Mouse (Mus musculus) heart, embryonic 14.5 days (tissue): Measurements from ENCODE around the gene Tmod2. TPM values are rescaled to one million over a fixed set of nuclear protein-coding genes. Genes with fewer than 3 reads are reported as not detected.

Experiments used
- ATAC-seq: fragments of 200-750 bp; cut with Nextera tagmentation; 2 replicates; pipeline ENCODE4 v1.8.0; 2017; ENCODE audit warnings: low read depth, moderate TSS enrichment; ENCODE audit not compliant: insufficient number of reproducible peaks, insufficient read depth, low FRiP score
- H3K27ac ChIP-seq, 2 experiments: fragments of 200-500 bp in 1 of 2; fragments of 300-500 bp in 1 of 2; sonication (generic) in 1 of 2; replicated peaks in 1 of 2; 2 replicates each; pipeline ENCODE4 v1.5.1; 2012 to 2014; ENCODE audit warnings: low read depth in 2 of 2, low read length in 2 of 2, control low read depth in 1 of 2, mild to moderate bottlenecking in 1 of 2, mixed read lengths in 1 of 2; ENCODE audit not compliant: control insufficient read depth in 1 of 2, insufficient read depth in 1 of 2
- H3K27me3 ChIP-seq: fragments of 300-500 bp; sonication (generic); 2 replicates; pipeline ENCODE4 v1.6.1; 2014; ENCODE audit warnings: mild to moderate bottlenecking, low read length, control low read depth; ENCODE audit not compliant: control insufficient read depth, insufficient read depth
- H3K36me3 ChIP-seq: fragments of 300-500 bp; sonication (generic); 2 replicates; pipeline ENCODE4 v1.6.1; 2014; ENCODE audit warnings: mild to moderate bottlenecking, control low read depth, low read length, mixed read lengths; ENCODE audit not compliant: control insufficient read depth, insufficient read depth
- H3K4me1 ChIP-seq, 2 experiments: fragments of 200-500 bp in 1 of 2; fragments of 300-500 bp in 1 of 2; sonication (generic) in 1 of 2; 2 replicates each; pipeline ENCODE4 v1.6.1; 2012 to 2014; ENCODE audit warnings: low read length in 2 of 2, control low read depth in 1 of 2, mixed read lengths in 1 of 2; ENCODE audit not compliant: control insufficient read depth in 2 of 2, insufficient read depth in 2 of 2
- H3K4me2 ChIP-seq: fragments of 300-500 bp; sonication (generic); 2 replicates; pipeline ENCODE4 v1.6.1; 2014; ENCODE audit warnings: mild to moderate bottlenecking, low read length
- H3K4me3 ChIP-seq, 2 experiments: fragments of 200-500 bp in 1 of 2; fragments of 300-500 bp in 1 of 2; sonication (generic) in 1 of 2; 2 replicates each; pipeline ENCODE4 v1.5.1; 2012 to 2014; ENCODE audit warnings: low read length in 2 of 2, mild to moderate bottlenecking in 2 of 2, control low read depth in 1 of 2, low read depth in 1 of 2, moderate library complexity in 1 of 2; ENCODE audit not compliant: control insufficient read depth in 1 of 2, insufficient read depth in 1 of 2
- H3K9ac ChIP-seq: fragments of 300-500 bp; sonication (generic); 2 replicates; pipeline ENCODE4 v1.6.1; 2014; ENCODE audit warnings: mild to moderate bottlenecking, low read length
- H3K9me3 ChIP-seq: fragments of 300-500 bp; sonication (generic); 2 replicates; pipeline ENCODE4 v1.6.1; 2016; ENCODE audit warnings: low read length, control low read depth; ENCODE audit not compliant: control insufficient read depth
- WGBS: fragments of 180-500 bp; shearing (Covaris S2); extraction: QIAGEN DNeasy Blood & Tissue Kit; methylation state at CpG from one replicate; pipeline ENCODE4 v1.1.7; 2014; 5-methylcytosine and 5-hydroxymethylcytosine counted together
- polyA plus RNA-seq: library from polyadenylated mRNA; unstranded; fragments of >200 nt; fragmentation: Nextera tagmentation; extraction: Ambion mirVana; gene quantifications from 2 replicates; pipeline ENCODE4 v1.2.1, GENCODE M21; 2014

The Tmod2 gene
- polyA plus RNA-seq, 1 experiment from 2014 or later = 4.1 TPM

- H3K9me3 ChIP-seq = no peaks in the 10 kb centered on the region
- no peak overlapping the region for H3K9ac ChIP-seq
- H3K4me1 ChIP-seq = peaks cover 2 to 11% of the 10 kb centered on the region in 2 experiments; a peak in 3 of 4 replicates
Observed at GRCm38 (mm10) chr9:75560353-75560752, 50.8 kb downstream of the Tmod2 start.

GRCm38 (mm10) chr9:75559512-75560012, 51.6 kb downstream of the Tmod2 start, which contains the start of gene Tmod3:
TSS of gene Tmod3 (minus strand) at chr9:75559657.
- peaks cover 2 to 11% of the 10 kb centered on the region in 2 experiments; a peak in 3 of 4 replicates for H3K4me1 ChIP-seq
- WGBS = 2% methylated on average over 21 of the region's 21 CpGs
- H3K9ac ChIP-seq = peak within 1 kb of the TSS; percentile 86
- peak within 1 kb of the TSS; percentile 64 to 85 for H3K4me3 ChIP-seq
- H3K9me3 ChIP-seq = no peaks in the 10 kb centered on the region
- no peaks in the 10 kb centered on the region for H3K27me3 ChIP-seq
- no peaks in the 10 kb centered on the region for H3K36me3 ChIP-seq
- ATAC-seq = peak; percentile 92
- H3K27ac ChIP-seq = peak within 1 kb of the TSS; percentile 89
- H3K4me2 ChIP-seq = peak within 1 kb of the TSS; percentile 75

More at GRCm38 (mm10) chr9:75560353-75560752, 50.8 kb downstream of the Tmod2 start:
- H3K4me3 ChIP-seq = no peak overlapping the region
- no peak overlapping the region for H3K4me2 ChIP-seq
- no peaks in the 10 kb centered on the region for H3K36me3 ChIP-seq
- no peak overlapping the region for H3K27ac ChIP-seq
- no peak for ATAC-seq
- no peaks in the 10 kb centered on the region for H3K27me3 ChIP-seq

- WGBS = under 1% methylated on average over 47 of the region's 47 CpGs
Observed at GRCm38 (mm10) chr9:75558812-75559511, 52.2 kb downstream of the Tmod2 start.

GRCm38 (mm10) chr9:75558360-75558759, 52.8 kb downstream of the Tmod2 start:
- Histone ChIP-seq H3K4me2 (peak overlapping the region; percentile 75), H3K4me1 (peaks cover 2 to 11% of the 10 kb centered on the region in 2 experiments; a peak in 3 of 4 replicates), H3K9ac (peak overlapping the region; percentile 86), H3K36me3 (no peaks in the 10 kb centered on the region), H3K4me3 (peak overlapping the region; percentile 64 to 85), H3K27me3 (no peaks in the 10 kb centered on the region), H3K27ac (peak overlapping the region in 1 of 2 experiments; percentile 89; a peak in 2 of 4 replicates), H3K9me3 (no peaks in the 10 kb centered on the region)
- 22% methylated on average over 3 of the region's 3 CpGs for WGBS
- no peak for ATAC-seq

More at GRCm38 (mm10) chr9:75558812-75559511, 52.2 kb downstream of the Tmod2 start:
- no peaks in the 10 kb centered on the region for H3K9me3 ChIP-seq
- H3K4me3 ChIP-seq = peak overlapping the region; percentile 64 to 85
- no peaks in the 10 kb centered on the region for H3K27me3 ChIP-seq
- no peaks in the 10 kb centered on the region for H3K36me3 ChIP-seq
- H3K4me1 ChIP-seq = peaks cover 2 to 11% of the 10 kb centered on the region in 2 experiments; a peak in 3 of 4 replicates
- peak overlapping the region; percentile 86 for H3K9ac ChIP-seq
- H3K27ac ChIP-seq = peak overlapping the region; percentile 89
- peak; percentile 86 for ATAC-seq
- peak overlapping the region; percentile 75 for H3K4me2 ChIP-seq

- Histone ChIP-seq H3K4me2 (no peak overlapping the region), H3K4me1 (peaks cover 4 to 11% of the 10 kb centered on the region in 2 experiments; a peak in 3 of 4 replicates), H3K9me3 (peaks cover 9% of the 10 kb centered on the region), H3K27ac (no peak overlapping the region), H3K27me3 (no peaks in the 10 kb centered on the region), H3K4me3 (no peak overlapping the region), H3K9ac (no peak overlapping the region), H3K36me3 (no peaks in the 10 kb centered on the region)
- no peak for ATAC-seq
- WGBS = 71% methylated on average over 4 of the region's 4 CpGs
Observed at GRCm38 (mm10) chr9:75553719-75554118, 57.4 kb downstream of the Tmod2 start.

GRCm38 (mm10) chr9:75551342-75551741, 59.8 kb downstream of the Tmod2 start:
- H3K27ac ChIP-seq = peak overlapping the region in 1 of 2 experiments; percentile 14; a peak in 1 of 4 replicates
- peaks cover 7 to 8% of the 10 kb centered on the region in 2 experiments; a peak in 3 of 4 replicates for H3K4me1 ChIP-seq
- H3K4me3 ChIP-seq = no peak overlapping the region
- no peak overlapping the region for H3K4me2 ChIP-seq
- no peaks in the 10 kb centered on the region for H3K27me3 ChIP-seq
- 56% methylated on average over 5 of the region's 5 CpGs for WGBS
- no peaks in the 10 kb centered on the region for H3K36me3 ChIP-seq
- peaks cover 9% of the 10 kb centered on the region for H3K9me3 ChIP-seq
- no peak for ATAC-seq
- H3K9ac ChIP-seq = no peak overlapping the region

- Histone ChIP-seq H3K36me3 (no peaks in the 10 kb centered on the region), H3K9me3 (peaks cover 9% of the 10 kb centered on the region), H3K27me3 (no peaks in the 10 kb centered on the region), H3K9ac (no peak overlapping the region), H3K4me1 (peaks cover 5 to 8% of the 10 kb centered on the region in 2 experiments; a peak in 3 of 4 replicates), H3K4me3 (no peak overlapping the region), H3K4me2 (peak overlapping the region; percentile 32), H3K27ac (peak overlapping the region in 1 of 2 experiments; percentile 64; a peak in 2 of 4 replicates)
- ATAC-seq = 0 out of 2 replicates have a peak, but pooled peaks have one; percentile 48
- 56% methylated on average over 8 of the region's 8 CpGs for WGBS
Observed at GRCm38 (mm10) chr9:75549010-75549409, 62.1 kb downstream of the Tmod2 start.
